Mouse (Mus musculus) urinary bladder, adult 2 months (tissue): ENCODE data around the gene Triobp. TPM values are rescaled to one million over a fixed set of nuclear protein-coding genes. Genes with fewer than 3 reads are reported as not detected.

ENCODE experiments used
- DNase-seq: peaks from one replicate; pipeline ENCODE4 v3.0.0; 2022; ENCODE audit warnings: low spot score
- polyA plus RNA-seq: library from polyadenylated mRNA; depleted of rRNA; stranded (reverse); fragments of >200 nt; gene quantifications from 2 replicates; pipeline ENCODE4 v1.2.3, GENCODE M21; 2012; rRNA removed

Triobp gene
- 47.1 and 57.9 TPM in 2 replicates for polyA plus RNA-seq

- DNase-seq: no peak
Measured at GRCm38 (mm10) chr15:78947657-78948056, at the start of gene Triobp. TSS of gene Triobp (plus strand) at chr15:78947724.

- DNase-seq: no peak
Measured at GRCm38 (mm10) chr15:78898507-78899001, 49.0 kb upstream of the Triobp start.

GRCm38 (mm10) chr15:78899409-78899739 lies 48.1 kb upstream of the Triobp start, which contains the start of gene Gm49510:
TSS of gene Gm49510 (plus strand) at chr15:78899667.
- DNase-seq: no peak

GRCm38 (mm10) chr15:78899740-78900584 lies 47.6 kb upstream of the Triobp start, which contains the start of gene Sh3bp1:
TSS of gene Sh3bp1 (plus strand) at chr15:78899768.
- peak; percentile 59 for DNase-seq

- no peak for DNase-seq
Measured at GRCm38 (mm10) chr15:78900585-78901421, 46.7 kb upstream of the Triobp start.

- no peak for DNase-seq
Measured at GRCm38 (mm10) chr15:78901422-78901789, 46.1 kb upstream of the Triobp start.

- no peak for DNase-seq
Measured at GRCm38 (mm10) chr15:78903243-78903642, 44.3 kb upstream of the Triobp start.

- DNase-seq: no peak
Measured at GRCm38 (mm10) chr15:78908399-78908798, 39.1 kb upstream of the Triobp start.

GRCm38 (mm10) chr15:78908982-78909381 lies 38.5 kb upstream of the Triobp start:
- DNase-seq: no peak

- no peak for DNase-seq
Measured at GRCm38 (mm10) chr15:78912040-78912439, 35.5 kb upstream of the Triobp start.

GRCm38 (mm10) chr15:78913632-78914090 lies 33.9 kb upstream of the Triobp start, which contains the start of gene Pdxp:
TSS of gene Pdxp (plus strand) at chr15:78913919.
- no peak for DNase-seq

- DNase-seq: no peak
Measured at GRCm38 (mm10) chr15:78914091-78914822, 33.3 kb upstream of the Triobp start.

- no peak for DNase-seq
Measured at GRCm38 (mm10) chr15:78914823-78915659, 32.5 kb upstream of the Triobp start.

- DNase-seq: no peak
Measured at GRCm38 (mm10) chr15:78915660-78916017, 31.9 kb upstream of the Triobp start.

- DNase-seq: no peak
Measured at GRCm38 (mm10) chr15:78916052-78916826, 31.3 kb upstream of the Triobp start.

GRCm38 (mm10) chr15:78918126-78918525 lies 29.4 kb upstream of the Triobp start:
- DNase-seq: no peak

GRCm38 (mm10) chr15:78919914-78920313 lies 27.6 kb upstream of the Triobp start:
- no peak for DNase-seq

GRCm38 (mm10) chr15:78922700-78923099 lies 24.8 kb upstream of the Triobp start:
- DNase-seq: no peak

GRCm38 (mm10) chr15:78923585-78923984 lies 23.9 kb upstream of the Triobp start:
- DNase-seq: no peak

GRCm38 (mm10) chr15:78925129-78925528 lies 22.4 kb upstream of the Triobp start:
- no peak for DNase-seq
